Mouse (Mus musculus): ENCODE measurements around the gene Nrxn2.

Gene Nrxn2

GRCm38 (mm10) chr19:6418233-6418879, at the start of gene Nrxn2:
Nrxn2 (plus strand) TSS chr19:6418731.
- DNase-seq, result peak; percentile 95

- DNase-seq, result no peak
These were observed 48.4 kb upstream of the Nrxn2 start for GRCm38 (mm10) chr19:6370175-6370574.

GRCm38 (mm10) chr19:6372433-6372832, 46.1 kb upstream of the Nrxn2 start:
- no peak for DNase-seq

- peak; percentile 83 for DNase-seq
These were observed 44.8 kb upstream of the Nrxn2 start for GRCm38 (mm10) chr19:6373539-6374400.

- no peak for DNase-seq
These were observed 44.0 kb upstream of the Nrxn2 start for GRCm38 (mm10) chr19:6374571-6374970.

GRCm38 (mm10) chr19:6375423-6376254, 42.9 kb upstream of the Nrxn2 start:
- no peak for DNase-seq

- peak; percentile 70 for DNase-seq
These were observed 42.3 kb upstream of the Nrxn2 start for GRCm38 (mm10) chr19:6376255-6376564.

- DNase-seq, result no peak
These were observed 41.9 kb upstream of the Nrxn2 start for GRCm38 (mm10) chr19:6376643-6377042.

- no peak for DNase-seq
These were observed 41.0 kb upstream of the Nrxn2 start for GRCm38 (mm10) chr19:6377327-6378040.

GRCm38 (mm10) chr19:6380411-6381166, 37.9 kb upstream of the Nrxn2 start:
- DNase-seq, result no peak

GRCm38 (mm10) chr19:6381238-6381637, 37.3 kb upstream of the Nrxn2 start:
- DNase-seq, result no peak

- peak; percentile 63 for DNase-seq
These were observed 36.1 kb upstream of the Nrxn2 start for GRCm38 (mm10) chr19:6382323-6382924.

GRCm38 (mm10) chr19:6383470-6383869, 35.1 kb upstream of the Nrxn2 start:
- no peak for DNase-seq

GRCm38 (mm10) chr19:6384128-6384527, 34.4 kb upstream of the Nrxn2 start, which contains the start of gene Pygm:
Pygm (plus strand) TSS chr19:6384399.
- no peak for DNase-seq

- DNase-seq, result no peak
These were observed 33.6 kb upstream of the Nrxn2 start for GRCm38 (mm10) chr19:6384954-6385353.

- DNase-seq, result no peak
These were observed 33.1 kb upstream of the Nrxn2 start for GRCm38 (mm10) chr19:6385419-6385818.

GRCm38 (mm10) chr19:6385821-6386220, 32.7 kb upstream of the Nrxn2 start:
- no peak for DNase-seq

GRCm38 (mm10) chr19:6386234-6386633, 32.3 kb upstream of the Nrxn2 start:
- no peak for DNase-seq

GRCm38 (mm10) chr19:6388006-6388405, 30.5 kb upstream of the Nrxn2 start:
- peak; percentile 63 for DNase-seq

- DNase-seq, result no peak
These were observed 28.7 kb upstream of the Nrxn2 start for GRCm38 (mm10) chr19:6389803-6390202.

- no peak for DNase-seq
These were observed 28.3 kb upstream of the Nrxn2 start for GRCm38 (mm10) chr19:6390251-6390650.
